Mouse (Mus musculus) adrenal gland, postnatal 10 days (tissue): ENCODE measurements around the gene Psg17. TPM values are rescaled to one million over a fixed set of nuclear protein-coding genes. Genes with fewer than 3 reads are reported as not detected.

Experiments
- total RNA-seq, 2 experiments: library from RNA; stranded (reverse); gene quantifications; 2 replicates each; pipeline ENCODE4 v1.2.3; 2021

Psg17 gene
- total RNA-seq, 2 experiments from 2014 or later, result not detected

Other genes with a start within 250 kb of the Psg17 start
- gene Psg23, start 205.1 kb downstream of the Psg17 start, total RNA-seq, result not detected
- not detected for gene Psg21, start 164.9 kb downstream of the Psg17 start, total RNA-seq
- not detected for gene Psg20, start 135.4 kb downstream of the Psg17 start, total RNA-seq
- not detected for gene Psg22, start 103.5 kb downstream of the Psg17 start, total RNA-seq
- not detected for gene Psg19, start 23.1 kb downstream of the Psg17 start, total RNA-seq
- gene Mill2, start 18.4 kb upstream of the Psg17 start, total RNA-seq, result 1 to 10 TPM; 3.7 to 5.0 TPM
- gene Pglyrp1, start 49.7 kb upstream of the Psg17 start, total RNA-seq, result 1 to 10 TPM; 5.0 to 7.9 TPM
- 10 to 100 TPM; 12.5 to 13.9 TPM for gene Ccdc61, start 88.8 kb upstream of the Psg17 start, total RNA-seq
- 1 to 10 TPM; 6.1 to 7.4 TPM for gene Nova2, start 104.3 kb upstream of the Psg17 start, total RNA-seq
- not detected for gene Nanos2, start 165.8 kb upstream of the Psg17 start, total RNA-seq
- gene Mypop, start 169.6 kb upstream of the Psg17 start, total RNA-seq, result 1 to 10 TPM; 6.4 to 6.8 TPM
- gene Irf2bp1, start 182.4 kb upstream of the Psg17 start, total RNA-seq, result 10 to 100 TPM; 36.9 to 37.2 TPM
- 10 to 100 TPM in 1 of 2 experiments, 1 to 10 TPM in 1; 4.8 to 14.0 TPM for gene Foxa3, start 201.9 kb upstream of the Psg17 start, total RNA-seq
- 10 to 100 TPM; 78.0 to 89.0 TPM for gene Sympk, start 202.8 kb upstream of the Psg17 start, total RNA-seq
- gene Rsph6a, start 233.1 kb upstream of the Psg17 start, total RNA-seq, result not detected